18 mouse cellular contexts compared by ENCODE assay signal in genomic region chr3:148398349-148398748, GRCm38 (mm10).
DNase-seq lines count a peak whose midpoint lies in the region; ATAC-seq lines count a peak whose summit lies in the region.
"Had no signal": no experiment of that assay in that cellular context is flagged by ENCODE, and none has a peak within 500 bp of the region (broad histone marks: within the 10 kb centered on the region; RNA-seq: fewer than 3 reads in every experiment).

No protein-coding gene starts in this region.

- no peak overlapping the region for H3K9ac ChIP-seq in hindbrain, embryonic 14.5 days
- H3K9ac ChIP-seq in embryonic facial prominence, embryonic 11.5 days (replicated peaks; ENCODE audit: low read length), result no peak overlapping the region
- H3K9ac ChIP-seq in forebrain, embryonic 16.5 days (replicated peaks; ENCODE audit: low read depth, low read length), result no peak overlapping the region
- H3K9ac ChIP-seq: forebrain, embryonic 13.5 days; hindbrain, embryonic 15.5 days had no signal

- WGBS in hindbrain, embryonic 10.5 days, result 40% methylated on average over 7 of the region's 7 CpGs
- WGBS in hindbrain, embryonic 14.5 days, result 52% methylated on average over 7 of the region's 7 CpGs
- WGBS in embryonic facial prominence, embryonic 11.5 days, result 17% methylated on average over 7 of the region's 7 CpGs
- WGBS in forebrain, embryonic 16.5 days, result 51% methylated on average over 7 of the region's 7 CpGs

- H3K4me3 ChIP-seq in hindbrain, embryonic 10.5 days, result no peak overlapping the region
- no peak overlapping the region for H3K4me3 ChIP-seq in hindbrain, embryonic 14.5 days (replicated peaks; ENCODE audit: low read length)
- no peak overlapping the region for H3K4me3 ChIP-seq in embryonic facial prominence, embryonic 11.5 days (ENCODE audit: low read depth, low read length)
- H3K4me3 ChIP-seq in forebrain, embryonic 16.5 days (replicated peaks; ENCODE audit: low read length), result no peak overlapping the region
- H3K4me3 ChIP-seq: forebrain, embryonic 13.5 days; heart, embryonic 10.5 days; hindbrain, embryonic 15.5 days had no signal

- H3K27me3 ChIP-seq in hindbrain, embryonic 10.5 days (ENCODE audit: insufficient read depth, poor library complexity, severe bottlenecking), result no peaks in the 10 kb centered on the region
- H3K27me3 ChIP-seq in hindbrain, embryonic 14.5 days (ENCODE audit: control insufficient read depth, insufficient read depth, low read length), result no peaks in the 10 kb centered on the region
- no peaks in the 10 kb centered on the region for H3K27me3 ChIP-seq in embryonic facial prominence, embryonic 11.5 days (ENCODE audit: control insufficient read depth, insufficient read depth, low read length)
- H3K27me3 ChIP-seq in forebrain, embryonic 16.5 days (replicated peaks; ENCODE audit: control insufficient read depth, insufficient read depth, low read length), result no peaks in the 10 kb centered on the region
- H3K27me3 ChIP-seq: forebrain, embryonic 13.5 days; hindbrain, embryonic 15.5 days had no signal

- ATAC-seq in hindbrain, embryonic 14.5 days (ENCODE audit: low FRiP score), result no peak
- ATAC-seq in embryonic facial prominence, embryonic 11.5 days (replicated peaks; ENCODE audit: insufficient number of reproducible peaks, low FRiP score, low TSS enrichment, low read depth), result no peak
- no peak for ATAC-seq in forebrain, embryonic 16.5 days
- ATAC-seq: forebrain, embryonic 13.5 days; inflammation-experienced regulatory T-cells, adult 6 months; intestine, postnatal 0 days had no signal

- DNase-seq in hindbrain, embryonic 10.5 days (ENCODE audit: low spot score), result peak; percentile 6
- no peak for DNase-seq in hindbrain, embryonic 14.5 days (ENCODE audit: low spot score)
- DNase-seq in embryo, embryonic 11 days, result peak; percentile 66
- DNase-seq in embryonic facial prominence, embryonic 11.5 days (ENCODE audit: low spot score), result peak; percentile 53
- DNase-seq in yolk sac, embryonic 10.5 days (ENCODE audit: low spot score), result peak; percentile 7
- DNase-seq in cerebellum, postnatal 14 days, result no peak
- DNase-seq: adrenal gland, postnatal 10 days; cerebellum, adult 2 months; cerebellum, postnatal 10 days; gastrocnemius, postnatal 10 days; heart, adult 18-20 months; heart, postnatal 14 days had no signal

- H3K36me3 ChIP-seq in hindbrain, embryonic 10.5 days, result no peaks in the 10 kb centered on the region
- no peaks in the 10 kb centered on the region for H3K36me3 ChIP-seq in hindbrain, embryonic 14.5 days (replicated peaks; ENCODE audit: control insufficient read depth, insufficient read depth)
- H3K36me3 ChIP-seq in embryonic facial prominence, embryonic 11.5 days (replicated peaks; ENCODE audit: control insufficient read depth, insufficient read depth, low read depth, low read length), result no peaks in the 10 kb centered on the region
- H3K36me3 ChIP-seq in forebrain, embryonic 16.5 days (ENCODE audit: control insufficient read depth, insufficient read depth), result no peaks in the 10 kb centered on the region
- H3K36me3 ChIP-seq: heart, embryonic 10.5 days; hindbrain, embryonic 15.5 days had no signal

- H3K4me1 ChIP-seq in hindbrain, embryonic 10.5 days (replicated peaks), result peaks cover 5% of the 10 kb centered on the region; the same call in 1 of the 2 replicates
- no peaks in the 10 kb centered on the region for H3K4me1 ChIP-seq in hindbrain, embryonic 14.5 days (replicated peaks; ENCODE audit: control insufficient read depth, insufficient read depth, low read length)
- no peaks in the 10 kb centered on the region for H3K4me1 ChIP-seq in embryonic facial prominence, embryonic 11.5 days (ENCODE audit: control insufficient read depth, insufficient read depth, low read length)
- no peaks in the 10 kb centered on the region for H3K4me1 ChIP-seq in forebrain, embryonic 16.5 days (replicated peaks; ENCODE audit: control insufficient read depth, insufficient read depth, low read length)
- H3K4me1 ChIP-seq: forebrain, embryonic 13.5 days; heart, embryonic 10.5 days; hindbrain, embryonic 15.5 days had no signal

- H3K4me2 ChIP-seq in hindbrain, embryonic 14.5 days (replicated peaks), result no peak overlapping the region
- no peak overlapping the region for H3K4me2 ChIP-seq in embryonic facial prominence, embryonic 11.5 days (ENCODE audit: low read depth, low read length)
- H3K4me2 ChIP-seq in forebrain, embryonic 16.5 days (ENCODE audit: low read length), result no peak overlapping the region
- H3K4me2 ChIP-seq: forebrain, embryonic 13.5 days; hindbrain, embryonic 15.5 days had no signal

- no peak overlapping the region for H3K27ac ChIP-seq in hindbrain, embryonic 10.5 days
- no peak overlapping the region for H3K27ac ChIP-seq in hindbrain, embryonic 14.5 days
- H3K27ac ChIP-seq in embryonic facial prominence, embryonic 11.5 days (replicated peaks; ENCODE audit: low read depth, low read length), result no peak overlapping the region
- no peak overlapping the region for H3K27ac ChIP-seq in forebrain, embryonic 16.5 days (ENCODE audit: low read length)
- H3K27ac ChIP-seq: forebrain, embryonic 13.5 days; heart, embryonic 10.5 days; hindbrain, embryonic 15.5 days had no signal

- no peaks in the 10 kb centered on the region for H3K9me3 ChIP-seq in hindbrain, embryonic 10.5 days
- H3K9me3 ChIP-seq in hindbrain, embryonic 14.5 days (ENCODE audit: control insufficient read depth, low read length), result no peaks in the 10 kb centered on the region
- no peaks in the 10 kb centered on the region for H3K9me3 ChIP-seq in embryonic facial prominence, embryonic 11.5 days (replicated peaks; ENCODE audit: control insufficient read depth, low read length)
- no peaks in the 10 kb centered on the region for H3K9me3 ChIP-seq in forebrain, embryonic 16.5 days (ENCODE audit: control insufficient read depth, low read length)
- H3K9me3 ChIP-seq: forebrain, embryonic 13.5 days; heart, embryonic 10.5 days; hindbrain, embryonic 15.5 days had no signal

Comparison
In these comparisons a context has a peak if more than half of its experiments do, and no peak if none do; other contexts are left out.
1. DNase-seq: peak in hindbrain, embryonic 10.5 days (single experiment), embryo, embryonic 11 days (single experiment), embryonic facial prominence, embryonic 11.5 days (single experiment) and yolk sac, embryonic 10.5 days (single experiment); none in hindbrain, embryonic 14.5 days (single experiment) and cerebellum, postnatal 14 days (0 of 2).